15 mouse cellular contexts compared by ENCODE assay signal in genomic region chr11:7145221-7145620, GRCm38 (mm10). TPM values are rescaled to one million over a fixed set of nuclear protein-coding genes. Genes with fewer than 3 reads are reported as not detected.
DNase-seq lines count a peak whose midpoint lies in the region; ATAC-seq and TF ChIP-seq lines count a peak whose summit lies in the region.
"Had no signal": no experiment of that assay in that cellular context is flagged by ENCODE, and none has a peak within 500 bp of the region (broad histone marks: within the 10 kb centered on the region; RNA-seq: fewer than 3 reads in every experiment).

No protein-coding gene starts in this region.

- no peak for TF ChIP-seq CTCF in CH12.LX (conservative IDR thresholded peaks at IDR 0.05 in 1 of 2, IDR thresholded peaks at IDR 0.05 in 1 of 2; ENCODE audit: low read depth in 2 of 2, low read length in 2 of 2)

- WGBS in liver, embryonic 12.5 days (ENCODE audit: insufficient replicate concordance) = 20% methylated on average over 4 of the region's 4 CpGs
- 47% methylated on average over 4 of the region's 4 CpGs for WGBS in liver, embryonic 11.5 days

- in situ Hi-C loops in CH12.LX (cut with MboI; ENCODE audit: low pct_ligation_motif_present, low pct_unique_long_range_greater_than_20kb, low sequenced_read_pairs) = no loop called here

- no peak for TF ChIP-seq POLR2A in CH12.LX (IDR thresholded peaks at IDR 0.05; ENCODE audit: low read depth, low read length)

- peak; percentile 33; the same call in 1 of the 2 replicates for ATAC-seq in liver, embryonic 12.5 days
- no peak for ATAC-seq in liver, embryonic 11.5 days (replicated peaks; ENCODE audit: low FRiP score)

- H3K9me3 ChIP-seq in liver, embryonic 12.5 days (replicated peaks) = no peaks in the 10 kb centered on the region
- no peaks in the 10 kb centered on the region for H3K9me3 ChIP-seq in liver, embryonic 11.5 days (ENCODE audit: control insufficient read depth, low read length)
- H3K9me3 ChIP-seq in CH12.LX (replicated peaks; ENCODE audit: low read length) = no peaks in the 10 kb centered on the region
- H3K9me3 ChIP-seq: hindbrain, embryonic 13.5 days; neural tube, embryonic 13.5 days had no signal

- H3K4me1 ChIP-seq in liver, embryonic 12.5 days = no peaks in the 10 kb centered on the region
- no peaks in the 10 kb centered on the region for H3K4me1 ChIP-seq in liver, embryonic 11.5 days (replicated peaks; ENCODE audit: control insufficient read depth, insufficient read depth, low read length)
- H3K4me1 ChIP-seq in CH12.LX (ENCODE audit: control insufficient read depth in 1 of 2, insufficient read depth in 2 of 2) = no peaks in the 10 kb centered on the region
- H3K4me1 ChIP-seq: hindbrain, embryonic 13.5 days had no signal

- DNase-seq in liver, embryonic 11.5 days (ENCODE audit: low spot score) = no peak
- no peak for DNase-seq in CH12.LX (ENCODE audit: extremely low read depth)
- peak; percentile 77 for DNase-seq in induced T-regulatory cell, adult 2 months (ENCODE audit: low read depth)
- peak; percentile 87 for DNase-seq in thymus, postnatal 0 days (ENCODE audit: low spot score)
- DNase-seq in embryo, embryonic 9.5 days (ENCODE audit: extremely low spot score) = no peak
- no peak for DNase-seq in ovary, postnatal 36 days (ENCODE audit: low spot score)
- no peak for DNase-seq in kidney, adult 9 months
- DNase-seq: heart, adult 2 months; kidney, postnatal 4 days had no signal

- H3K4me3 ChIP-seq in liver, embryonic 12.5 days = no peak overlapping the region
- no peak overlapping the region for H3K4me3 ChIP-seq in liver, embryonic 11.5 days (ENCODE audit: low read depth, low read length)
- no peak overlapping the region for H3K4me3 ChIP-seq in CH12.LX (replicated peaks in 1 of 3; ENCODE audit: low read depth in 2 of 3, low read length in 2 of 3, poor library complexity in 1 of 3)
- H3K4me3 ChIP-seq: heart, adult 2 months; hindbrain, embryonic 13.5 days; neural tube, embryonic 13.5 days had no signal

- no peak overlapping the region for H3K27ac ChIP-seq in liver, embryonic 12.5 days
- no peak overlapping the region for H3K27ac ChIP-seq in liver, embryonic 11.5 days (ENCODE audit: low read depth, low read length)
- H3K27ac ChIP-seq in CH12.LX (ENCODE audit: insufficient read depth, low read depth) = no peak overlapping the region
- H3K27ac ChIP-seq: heart, adult 2 months; hindbrain, embryonic 13.5 days; neural tube, embryonic 13.5 days had no signal

- H3K79me2 ChIP-seq in CH12.LX (replicated peaks; ENCODE audit: control insufficient read depth, extremely low read depth, insufficient read depth, poor library complexity, severe bottlenecking) = no peaks in the 10 kb centered on the region

- H3K4me2 ChIP-seq in liver, embryonic 12.5 days = no peak overlapping the region
- H3K4me2 ChIP-seq in liver, embryonic 11.5 days = no peak overlapping the region
- H3K4me2 ChIP-seq in CH12.LX (ENCODE audit: insufficient read depth, low read depth, poor library complexity, severe bottlenecking) = no peak overlapping the region
- H3K4me2 ChIP-seq: hindbrain, embryonic 13.5 days; neural tube, embryonic 13.5 days had no signal

- no peaks in the 10 kb centered on the region for H3K36me3 ChIP-seq in liver, embryonic 12.5 days
- H3K36me3 ChIP-seq in liver, embryonic 11.5 days (ENCODE audit: control insufficient read depth, insufficient read depth, low read length) = no peaks in the 10 kb centered on the region
- H3K36me3 ChIP-seq in CH12.LX (replicated peaks in 1 of 2; ENCODE audit: control insufficient read depth in 1 of 2, insufficient read depth in 1 of 2, low read length in 1 of 2) = no peaks in the 10 kb centered on the region

- TF ChIP-seq EP300 in CH12.LX (IDR thresholded peaks at IDR 0.05; ENCODE audit: low read length) = no peak

- dilution Hi-C loops in CH12.LX (cut with MboI; ENCODE audit: extremely low pct_ligation_motif_present, extremely low pct_unique_long_range_greater_than_20kb, low sequenced_read_pairs) = no loop called here

- H3K9ac ChIP-seq in liver, embryonic 12.5 days = no peak overlapping the region
- no peak overlapping the region for H3K9ac ChIP-seq in liver, embryonic 11.5 days (ENCODE audit: low read depth, low read length)
- no peak overlapping the region for H3K9ac ChIP-seq in CH12.LX (ENCODE audit: insufficient read depth, low read depth)
- H3K9ac ChIP-seq: hindbrain, embryonic 13.5 days; neural tube, embryonic 13.5 days had no signal

- H3K27me3 ChIP-seq in liver, embryonic 12.5 days (replicated peaks) = no peaks in the 10 kb centered on the region
- H3K27me3 ChIP-seq in liver, embryonic 11.5 days (replicated peaks; ENCODE audit: control insufficient read depth, insufficient read depth, low read length) = no peaks in the 10 kb centered on the region
- H3K27me3 ChIP-seq in CH12.LX (replicated peaks) = peaks cover 69% of the 10 kb centered on the region
- H3K27me3 ChIP-seq: hindbrain, embryonic 13.5 days; neural tube, embryonic 13.5 days had no signal

- no peak for TF ChIP-seq RAD21 in CH12.LX (IDR thresholded peaks at IDR 0.05; ENCODE audit: low read depth, low read length)

TF ChIP-seq in CH12.LX, 34 proteins besides CTCF, POLR2A, EP300 and RAD21:
- TF ChIP-seq JUND (conservative IDR thresholded peaks at IDR 0.05; ENCODE audit: low read depth, low read length) (no peak), BHLHE40 (IDR thresholded peaks at IDR 0.05; ENCODE audit: low read depth, low read length) (0 out of 2 replicates have a peak, but pooled peaks have one; percentile 32)
TF ChIP-seq in CH12.LX: peak in this region for 1.

RNA-seq across cellular contexts. Expression of gene Gm11985, which starts 43.1 kb away (rescaled TPM):
- polyA plus RNA-seq in liver, embryonic 12.5 days (2016; fragmentation: Nextera tagmentation; extraction: Ambion mirVana) = not detected in 2 replicates
- not detected in 2 replicates for polyA plus RNA-seq in liver, embryonic 11.5 days (2014; fragmentation: Nextera tagmentation; extraction: Ambion mirVana)
- total RNA-seq in CH12.LX (2012; rRNA removed) (not detected in 2 replicates), CH12.LX (2014; rRNA removed) (not detected in 2 replicates)
- not detected in 2 replicates for polyA plus RNA-seq in CH12.LX (2012; ENCODE audit: insufficient read length, low read depth)
- polyA plus RNA-seq in thymus, postnatal 0 days (2015; fragmentation: Nextera tagmentation; extraction: Ambion mirVana) = not detected in 2 replicates
- total RNA-seq: ES-E14; heart, adult 2 months; left cerebral cortex, postnatal 36 days; megakaryocyte-erythroid progenitor cell, adult 5-6 weeks had no signal
- polyA plus RNA-seq: heart, adult 2 months; hindbrain, embryonic 13.5 days; neural tube, embryonic 13.5 days had no signal

RNA-seq across cellular contexts. Expression of gene Igfbp1, which starts 52.4 kb away (rescaled TPM):
- polyA plus RNA-seq in liver, embryonic 12.5 days (2016; fragmentation: Nextera tagmentation; extraction: Ambion mirVana) = 39.5 and 41.4 TPM in 2 replicates
- 48.2 and 49.9 TPM in 2 replicates for polyA plus RNA-seq in liver, embryonic 11.5 days (2014; fragmentation: Nextera tagmentation; extraction: Ambion mirVana)
- total RNA-seq in CH12.LX (2012; rRNA removed) = 0.08 TPM in 1 of 2 replicates, not detected in the other
- not detected in 2 replicates for total RNA-seq in CH12.LX (2014; rRNA removed)
- not detected in 2 replicates for polyA plus RNA-seq in CH12.LX (2012; ENCODE audit: insufficient read length, low read depth)
- 0.17 and 0.40 TPM in 2 replicates for polyA plus RNA-seq in thymus, postnatal 0 days (2015; fragmentation: Nextera tagmentation; extraction: Ambion mirVana)
- total RNA-seq: ES-E14; heart, adult 2 months; left cerebral cortex, postnatal 36 days; megakaryocyte-erythroid progenitor cell, adult 5-6 weeks had no signal
- polyA plus RNA-seq: heart, adult 2 months had no signal

Comparison
In these comparisons a context has a peak if more than half of its experiments do, and no peak if none do; other contexts are left out.
1. DNase-seq: peak in induced T-regulatory cell, adult 2 months (single experiment) and thymus, postnatal 0 days (single experiment); none in liver, embryonic 11.5 days (single experiment), CH12.LX (single experiment), embryo, embryonic 9.5 days (single experiment), ovary, postnatal 36 days (single experiment) and kidney, adult 9 months (single experiment).
2. RNA of gene Igfbp1, which starts 52.4 kb away (polyA plus RNA-seq): 48.2 to 49.9 TPM in liver, embryonic 11.5 days and 39.5 to 41.4 TPM in liver, embryonic 12.5 days; 0.17 to 0.40 TPM in thymus, postnatal 0 days and not detected in CH12.LX; every median in the first group is over 10 times any median in the second.